ENCODE assay signal across 8 mouse cellular contexts in genomic region chr11:78162504-78162903, GRCm38 (mm10). TPM values are rescaled to one million over a fixed set of nuclear protein-coding genes. Genes with fewer than 3 reads are reported as not detected.
A peak's percentile ranks its signal among the peaks of the same experiment; 100 is the strongest.
DNase-seq lines count a peak whose midpoint lies in the region; ATAC-seq and TF ChIP-seq lines count a peak whose summit lies in the region.
"Had no signal": no experiment of that assay in that cellular context is flagged by ENCODE, and none has a peak within 500 bp of the region (broad histone marks: within the 10 kb centered on the region; RNA-seq: fewer than 3 reads in every experiment).

No protein-coding gene starts in this region.

- H3K4me2 ChIP-seq in lung, embryonic 15.5 days = peak overlapping the region; percentile 76
- peak overlapping the region; percentile 89 for H3K4me2 ChIP-seq in embryonic facial prominence, embryonic 15.5 days (replicated peaks)
- peak overlapping the region; percentile 91 for H3K4me2 ChIP-seq in hindbrain, embryonic 13.5 days
- H3K4me2 ChIP-seq in limb, embryonic 15.5 days = peak overlapping the region; percentile 90
- peak overlapping the region; percentile 94 for H3K4me2 ChIP-seq in stomach, embryonic 16.5 days (ENCODE audit: low read depth, low read length)

- no peak for TF ChIP-seq CTCF in lung, adult 2 months (IDR thresholded peaks at IDR 0.05; ENCODE audit: insufficient read depth, low read length)

- peak overlapping the region; percentile 81 for H3K4me3 ChIP-seq in lung, embryonic 15.5 days
- H3K4me3 ChIP-seq in lung, adult 2 months (replicated peaks; ENCODE audit: extremely low read depth, low read depth, low read length) = no peak overlapping the region
- H3K4me3 ChIP-seq in embryonic facial prominence, embryonic 15.5 days (replicated peaks) = peak overlapping the region; percentile 94
- H3K4me3 ChIP-seq in hindbrain, embryonic 13.5 days = peak overlapping the region; percentile 98
- peak overlapping the region; percentile 86 for H3K4me3 ChIP-seq in limb, embryonic 15.5 days
- peak overlapping the region; percentile 100; the same call in 1 of the 2 replicates for H3K4me3 ChIP-seq in stomach, embryonic 16.5 days (replicated peaks; ENCODE audit: low read length)

- H3K36me3 ChIP-seq in lung, embryonic 15.5 days = peaks cover 41% of the 10 kb centered on the region
- peaks cover 48% of the 10 kb centered on the region for H3K36me3 ChIP-seq in embryonic facial prominence, embryonic 15.5 days
- peaks cover 49% of the 10 kb centered on the region for H3K36me3 ChIP-seq in hindbrain, embryonic 13.5 days
- H3K36me3 ChIP-seq in limb, embryonic 15.5 days = peaks cover 46% of the 10 kb centered on the region
- H3K36me3 ChIP-seq in stomach, embryonic 16.5 days (ENCODE audit: control insufficient read depth, insufficient read depth, low read length) = peaks cover 17% of the 10 kb centered on the region

- WGBS in lung, embryonic 15.5 days = 40% methylated on average over 6 of the region's 6 CpGs
- 41% methylated on average over 6 of the region's 6 CpGs for WGBS in lung, adult 2 months
- WGBS in embryonic facial prominence, embryonic 15.5 days = 38% methylated on average over 6 of the region's 6 CpGs
- WGBS in hindbrain, embryonic 13.5 days = 39% methylated on average over 6 of the region's 6 CpGs
- 25% methylated on average over 6 of the region's 6 CpGs for WGBS in limb, embryonic 15.5 days
- 48% methylated on average over 6 of the region's 6 CpGs for WGBS in stomach, embryonic 16.5 days

- no peaks in the 10 kb centered on the region for H3K27me3 ChIP-seq in lung, embryonic 15.5 days
- H3K27me3 ChIP-seq in embryonic facial prominence, embryonic 15.5 days = no peaks in the 10 kb centered on the region
- H3K27me3 ChIP-seq in hindbrain, embryonic 13.5 days = 0 out of 2 replicates have a peak, but pooled peaks cover 4% of the 10 kb centered on the region
- H3K27me3 ChIP-seq in limb, embryonic 15.5 days = no peaks in the 10 kb centered on the region
- H3K27me3 ChIP-seq in stomach, embryonic 16.5 days (ENCODE audit: control insufficient read depth, insufficient read depth, low read length) = no peaks in the 10 kb centered on the region

- no peak for TF ChIP-seq POLR2A in lung, adult 2 months (IDR thresholded peaks at IDR 0.05; ENCODE audit: borderline replicate concordance, extremely low read depth, low read depth, low read length)

- ATAC-seq in lung, embryonic 15.5 days (ENCODE audit: borderline replicate concordance, extremely low read depth, low FRiP score, low TSS enrichment) = no peak
- ATAC-seq in embryonic facial prominence, embryonic 15.5 days (ENCODE audit: insufficient number of reproducible peaks, low FRiP score, low TSS enrichment, low read depth) = no peak
- no peak for ATAC-seq in hindbrain, embryonic 13.5 days (ENCODE audit: low FRiP score)
- ATAC-seq in limb, embryonic 15.5 days (ENCODE audit: insufficient number of reproducible peaks, low FRiP score, low TSS enrichment, low read depth) = no peak
- ATAC-seq in stomach, embryonic 16.5 days (ENCODE audit: insufficient read depth, low FRiP score) = no peak

- no peak for DNase-seq in lung, adult 2 months
- DNase-seq in MN1 (ENCODE audit: low spot score) = no peak

- H3K9ac ChIP-seq in lung, embryonic 15.5 days = peak overlapping the region; percentile 98; the same call in 1 of the 2 replicates
- peak overlapping the region; percentile 5; the same call in 1 of the 2 replicates for H3K9ac ChIP-seq in embryonic facial prominence, embryonic 15.5 days
- peak overlapping the region; percentile 100 for H3K9ac ChIP-seq in hindbrain, embryonic 13.5 days
- H3K9ac ChIP-seq in limb, embryonic 15.5 days = no peak overlapping the region
- H3K9ac ChIP-seq in stomach, embryonic 16.5 days (ENCODE audit: low read length) = peak overlapping the region; percentile 98

- H3K27ac ChIP-seq in lung, embryonic 15.5 days = peak overlapping the region; percentile 98
- H3K27ac ChIP-seq in embryonic facial prominence, embryonic 15.5 days (replicated peaks) = peak overlapping the region; percentile 96
- peak overlapping the region; percentile 99 for H3K27ac ChIP-seq in hindbrain, embryonic 13.5 days
- H3K27ac ChIP-seq in limb, embryonic 15.5 days = peak overlapping the region; percentile 98
- H3K27ac ChIP-seq in stomach, embryonic 16.5 days (ENCODE audit: low read length) = peak overlapping the region; percentile 99

- H3K9me3 ChIP-seq in lung, embryonic 15.5 days = no peaks in the 10 kb centered on the region
- no peaks in the 10 kb centered on the region for H3K9me3 ChIP-seq in embryonic facial prominence, embryonic 15.5 days (replicated peaks)
- no peaks in the 10 kb centered on the region for H3K9me3 ChIP-seq in hindbrain, embryonic 13.5 days
- no peaks in the 10 kb centered on the region for H3K9me3 ChIP-seq in limb, embryonic 15.5 days
- no peaks in the 10 kb centered on the region for H3K9me3 ChIP-seq in stomach, embryonic 16.5 days (replicated peaks; ENCODE audit: control insufficient read depth, low read length)
- H3K9me3 ChIP-seq: megakaryocyte, embryonic 14.5 days had no signal

- peaks cover 55% of the 10 kb centered on the region for H3K4me1 ChIP-seq in lung, embryonic 15.5 days
- H3K4me1 ChIP-seq in lung, adult 2 months (ENCODE audit: control insufficient read depth, insufficient read depth, low read length) = peaks cover 10% of the 10 kb centered on the region
- H3K4me1 ChIP-seq in embryonic facial prominence, embryonic 15.5 days = peaks cover 59% of the 10 kb centered on the region
- peaks cover 56% of the 10 kb centered on the region for H3K4me1 ChIP-seq in hindbrain, embryonic 13.5 days (replicated peaks)
- H3K4me1 ChIP-seq in limb, embryonic 15.5 days = peaks cover 67% of the 10 kb centered on the region
- H3K4me1 ChIP-seq in stomach, embryonic 16.5 days (ENCODE audit: control insufficient read depth, insufficient read depth, low read length) = peaks cover 30% of the 10 kb centered on the region

RNA-seq across cellular contexts. Expression of gene Traf4, which starts 2.9 kb away (rescaled TPM):
- 82.4 and 88.4 TPM in 2 replicates for polyA plus RNA-seq in lung, embryonic 15.5 days (2015; fragmentation: Nextera tagmentation; extraction: Ambion mirVana)
- 37.0 and 42.8 TPM in 2 replicates for polyA plus RNA-seq in lung, adult 2 months (2012; rRNA removed)
- 83.1 and 89.3 TPM in 2 replicates for polyA plus RNA-seq in embryonic facial prominence, embryonic 15.5 days (2015; fragmentation: Nextera tagmentation; extraction: Ambion mirVana)
- polyA plus RNA-seq in hindbrain, embryonic 13.5 days (2015; fragmentation: Nextera tagmentation; extraction: Ambion mirVana) = 125 and 127 TPM in 2 replicates
- polyA plus RNA-seq in limb, embryonic 15.5 days (2015; fragmentation: Nextera tagmentation; extraction: Ambion mirVana) = 65.6 and 67.0 TPM in 2 replicates
- polyA plus RNA-seq in stomach, embryonic 16.5 days (2015; fragmentation: Nextera tagmentation; extraction: Ambion mirVana) = 50.9 and 55.1 TPM in 2 replicates

RNA-seq across cellular contexts. Expression of gene Nek8, which starts 14.0 kb away (rescaled TPM):
- 19.2 and 20.3 TPM in 2 replicates for polyA plus RNA-seq in lung, embryonic 15.5 days (2015; fragmentation: Nextera tagmentation; extraction: Ambion mirVana)
- 16.1 and 18.9 TPM in 2 replicates for polyA plus RNA-seq in lung, adult 2 months (2012; rRNA removed)
- 17.3 and 18.4 TPM in 2 replicates for polyA plus RNA-seq in embryonic facial prominence, embryonic 15.5 days (2015; fragmentation: Nextera tagmentation; extraction: Ambion mirVana)
- 6.6 and 6.7 TPM in 2 replicates for polyA plus RNA-seq in hindbrain, embryonic 13.5 days (2015; fragmentation: Nextera tagmentation; extraction: Ambion mirVana)
- 15.4 and 16.2 TPM in 2 replicates for polyA plus RNA-seq in limb, embryonic 15.5 days (2015; fragmentation: Nextera tagmentation; extraction: Ambion mirVana)
- polyA plus RNA-seq in stomach, embryonic 16.5 days (2015; fragmentation: Nextera tagmentation; extraction: Ambion mirVana) = 16.7 and 19.0 TPM in 2 replicates

RNA-seq across cellular contexts. Expression of gene Tlcd1, which starts 14.0 kb away (rescaled TPM):
- polyA plus RNA-seq in lung, embryonic 15.5 days (2015; fragmentation: Nextera tagmentation; extraction: Ambion mirVana) = 20.2 and 22.9 TPM in 2 replicates
- 38.0 and 44.2 TPM in 2 replicates for polyA plus RNA-seq in lung, adult 2 months (2012; rRNA removed)
- 30.3 and 32.8 TPM in 2 replicates for polyA plus RNA-seq in embryonic facial prominence, embryonic 15.5 days (2015; fragmentation: Nextera tagmentation; extraction: Ambion mirVana)
- 7.0 and 8.3 TPM in 2 replicates for polyA plus RNA-seq in hindbrain, embryonic 13.5 days (2015; fragmentation: Nextera tagmentation; extraction: Ambion mirVana)
- 31.3 and 32.0 TPM in 2 replicates for polyA plus RNA-seq in limb, embryonic 15.5 days (2015; fragmentation: Nextera tagmentation; extraction: Ambion mirVana)
- 32.5 and 32.8 TPM in 2 replicates for polyA plus RNA-seq in stomach, embryonic 16.5 days (2015; fragmentation: Nextera tagmentation; extraction: Ambion mirVana)

RNA-seq across cellular contexts. Expression of gene Rpl23a, which starts 20.9 kb away (rescaled TPM):
- 1,297 and 1,378 TPM in 2 replicates for polyA plus RNA-seq in lung, embryonic 15.5 days (2015; fragmentation: Nextera tagmentation; extraction: Ambion mirVana)
- polyA plus RNA-seq in lung, adult 2 months (2012; rRNA removed) = 103 and 212 TPM in 2 replicates
- polyA plus RNA-seq in embryonic facial prominence, embryonic 15.5 days (2015; fragmentation: Nextera tagmentation; extraction: Ambion mirVana) = 1,371 and 1,410 TPM in 2 replicates
- 913 and 965 TPM in 2 replicates for polyA plus RNA-seq in hindbrain, embryonic 13.5 days (2015; fragmentation: Nextera tagmentation; extraction: Ambion mirVana)
- polyA plus RNA-seq in limb, embryonic 15.5 days (2015; fragmentation: Nextera tagmentation; extraction: Ambion mirVana) = 1,208 and 1,454 TPM in 2 replicates
- polyA plus RNA-seq in stomach, embryonic 16.5 days (2015; fragmentation: Nextera tagmentation; extraction: Ambion mirVana) = 1,025 and 1,263 TPM in 2 replicates

RNA-seq across cellular contexts. Expression of gene Rab34, which starts 25.7 kb away (rescaled TPM):
- 141 and 147 TPM in 2 replicates for polyA plus RNA-seq in lung, embryonic 15.5 days (2015; fragmentation: Nextera tagmentation; extraction: Ambion mirVana)
- 45.4 and 59.2 TPM in 2 replicates for polyA plus RNA-seq in lung, adult 2 months (2012; rRNA removed)
- polyA plus RNA-seq in embryonic facial prominence, embryonic 15.5 days (2015; fragmentation: Nextera tagmentation; extraction: Ambion mirVana) = 164 and 171 TPM in 2 replicates
- 53.2 TPM in 2 replicates for polyA plus RNA-seq in hindbrain, embryonic 13.5 days (2015; fragmentation: Nextera tagmentation; extraction: Ambion mirVana)
- polyA plus RNA-seq in limb, embryonic 15.5 days (2015; fragmentation: Nextera tagmentation; extraction: Ambion mirVana) = 153 and 164 TPM in 2 replicates
- 88.3 and 90.9 TPM in 2 replicates for polyA plus RNA-seq in stomach, embryonic 16.5 days (2015; fragmentation: Nextera tagmentation; extraction: Ambion mirVana)
